Mouse (Mus musculus): ENCODE measurements around the gene Hmgn3.

Hmgn3 gene

GRCm38 (mm10) chr9:83100786-83101185 is 45.7 kb downstream of the Hmgn3 start:
- DNase-seq (ENCODE audit: low read depth, low spot score) = no peak

DNA sequence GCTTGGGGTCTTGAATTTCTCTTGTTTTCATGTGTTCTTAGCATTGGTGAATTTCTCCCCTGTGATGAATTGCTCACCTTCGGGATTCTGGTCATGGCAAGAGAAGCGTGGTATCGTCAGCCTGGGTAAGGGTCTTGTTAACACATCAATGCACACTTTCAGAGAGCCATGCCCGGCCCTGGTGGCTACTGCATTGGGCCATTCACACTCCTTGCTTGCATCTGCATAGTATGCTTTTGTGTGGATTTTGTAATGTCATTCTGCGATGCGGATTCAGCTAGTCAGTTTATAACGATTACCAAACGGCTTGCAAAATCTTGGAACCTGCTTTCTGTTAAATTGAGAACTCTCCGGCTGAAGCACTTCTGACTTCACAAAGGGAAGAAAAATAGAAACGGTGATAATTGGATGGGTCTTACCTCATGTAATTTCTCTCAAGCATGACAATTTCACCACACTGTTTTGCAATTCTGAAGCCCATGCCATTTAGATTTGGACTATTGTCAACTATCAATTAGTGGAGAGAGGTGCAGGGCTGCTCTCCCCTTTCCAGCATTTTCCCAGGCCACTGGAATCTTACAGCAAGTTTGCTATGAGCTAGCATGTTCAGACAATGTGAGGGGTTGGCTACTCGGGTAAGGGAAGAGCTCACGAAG is 47.7 kb downstream of the Hmgn3 start:
- DNase-seq (ENCODE audit: low read depth, low spot score) = no peak

DNA sequence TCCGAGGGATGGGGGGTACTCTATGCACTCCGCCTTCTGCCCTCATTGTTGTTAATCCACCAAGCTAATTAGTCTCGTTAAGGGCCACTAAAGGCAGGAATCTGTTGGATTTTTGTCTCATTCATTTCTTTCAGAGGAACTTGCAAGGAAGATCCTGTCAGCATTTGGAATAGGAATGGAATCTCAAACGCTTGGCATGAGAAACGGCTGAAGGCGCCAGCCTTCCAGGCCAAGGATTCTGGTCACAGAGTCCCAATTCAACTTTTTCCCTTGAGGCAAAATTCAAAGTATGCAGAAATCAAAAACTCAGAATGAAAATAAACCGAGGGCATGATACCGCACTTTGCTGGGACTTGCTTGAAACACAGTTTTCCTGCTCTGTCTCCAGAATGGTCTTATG is 48.7 kb downstream of the Hmgn3 start:
- no peak for DNase-seq (ENCODE audit: low read depth, low spot score)

- no peak for DNase-seq (ENCODE audit: low read depth, low spot score)
Measured at GRCm38 (mm10) chr9:83094649-83095336, 51.7 kb downstream of the Hmgn3 start.

- no peak for DNase-seq (ENCODE audit: low read depth, low spot score)
Measured at GRCm38 (mm10) chr9:83083790-83084469, 62.6 kb downstream of the Hmgn3 start.

DNA sequence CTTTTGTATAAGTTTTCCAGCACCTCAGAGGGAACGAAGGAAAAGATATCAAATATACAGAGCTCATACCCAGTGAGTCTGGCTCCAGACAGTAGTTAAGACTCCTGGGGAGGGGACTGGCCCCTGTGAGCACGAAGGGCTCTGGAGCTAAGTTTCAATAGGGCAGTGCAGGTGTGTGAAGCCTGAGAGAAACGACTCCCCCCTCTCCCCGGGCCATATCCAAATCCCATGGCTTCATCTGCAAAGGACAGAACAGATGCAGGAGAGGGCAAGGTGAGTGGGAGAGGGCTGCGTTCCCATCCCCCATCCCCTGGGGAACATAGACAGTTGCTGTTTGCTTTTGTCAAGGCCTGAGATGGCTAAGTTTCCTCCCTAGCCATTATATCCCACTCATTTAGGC is 63.4 kb downstream of the Hmgn3 start:
- no peak for DNase-seq (ENCODE audit: low read depth, low spot score)

- no peak for DNase-seq (ENCODE audit: low read depth, low spot score)
Measured at GRCm38 (mm10) chr9:83082296-83082695, 64.2 kb downstream of the Hmgn3 start.

DNA sequence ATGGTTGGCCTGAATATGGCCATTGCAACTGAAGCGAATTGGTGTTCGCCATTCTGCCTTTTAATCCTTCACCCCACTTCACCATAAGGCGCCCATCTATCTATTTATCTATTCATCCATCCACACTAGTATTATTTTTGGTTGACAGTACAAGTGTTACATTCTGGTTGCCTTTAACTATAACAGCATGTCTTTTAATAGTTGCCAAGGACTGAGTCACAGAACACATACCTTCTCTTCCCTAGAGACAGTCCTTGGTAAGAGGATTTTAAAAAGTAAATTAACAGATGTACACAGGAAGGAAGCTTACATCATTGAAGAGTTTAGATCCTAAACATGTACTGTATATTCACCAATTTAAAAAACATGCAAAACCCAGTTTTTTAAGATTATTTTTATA is 66.8 kb downstream of the Hmgn3 start:
- no peak for DNase-seq (ENCODE audit: low read depth, low spot score)

DNA sequence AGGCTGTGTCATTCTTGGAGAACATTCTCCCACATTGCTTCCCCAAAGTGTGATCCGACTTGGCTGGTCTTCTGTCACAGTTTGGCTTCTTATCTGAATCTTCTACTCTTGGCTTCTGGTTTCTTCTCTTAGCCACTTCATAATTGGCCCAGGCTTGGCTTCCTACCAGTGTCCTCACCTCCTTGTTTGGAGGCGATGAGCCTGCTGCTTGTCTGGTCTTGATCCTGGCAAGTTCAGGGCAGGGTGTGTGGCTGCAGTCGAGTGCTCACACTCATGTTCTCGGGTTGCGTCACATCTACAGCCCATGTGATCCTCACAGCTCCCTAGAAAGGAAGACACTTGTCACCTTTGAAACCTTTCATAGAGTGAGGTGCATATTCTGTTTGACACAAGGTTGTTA is 78.2 kb downstream of the Hmgn3 start:
- no peak for DNase-seq (ENCODE audit: low read depth, low spot score)

DNA sequence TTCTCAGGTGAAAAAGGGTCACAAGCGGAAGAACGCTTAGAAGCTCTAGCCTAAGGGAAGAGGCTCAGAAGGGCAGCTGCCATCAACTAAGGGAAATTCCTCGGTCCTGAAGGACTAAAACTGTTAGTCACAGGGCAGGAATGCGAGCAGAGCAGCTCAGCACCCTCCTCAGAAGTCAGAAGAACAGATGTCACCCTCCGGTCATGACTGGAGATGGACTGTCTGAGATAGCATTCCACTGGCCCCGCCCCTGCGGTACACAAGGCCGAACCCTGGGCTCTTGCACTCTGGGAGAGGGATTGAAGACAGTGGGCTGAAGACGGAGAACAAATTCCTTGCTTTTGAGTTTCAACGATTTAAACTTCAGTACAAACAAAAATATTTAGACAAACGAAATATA is 85.2 kb downstream of the Hmgn3 start:
- no peak for DNase-seq (ENCODE audit: low read depth, low spot score)
